Mouse (Mus musculus) heart, embryonic 16.5 days (tissue): ENCODE results near the gene Prkag1. TPM values are rescaled to one million over a fixed set of nuclear protein-coding genes. Genes with fewer than 3 reads are reported as not detected.

ENCODE experiments used
- ATAC-seq: fragments of 200-750 bp; cut with Nextera tagmentation; replicated peaks from 2 replicates; pipeline ENCODE4 v1.8.0; 2017; ENCODE audit warnings: moderate number of reproducible peaks; ENCODE audit not compliant: insufficient read depth, low FRiP score; ENCODE audit errors: extremely low read depth
- H3K27ac ChIP-seq: fragments of 300-500 bp; sonication (generic); 2 replicates; pipeline ENCODE4 v1.5.1; 2014; ENCODE audit warnings: mild to moderate bottlenecking, low read length, control low read depth, moderate library complexity
- H3K27me3 ChIP-seq: fragments of 300-500 bp; sonication (generic); 2 replicates; pipeline ENCODE4 v1.6.1; 2014; ENCODE audit warnings: low read length, mixed read lengths; ENCODE audit not compliant: control insufficient read depth, insufficient read depth
- H3K36me3 ChIP-seq: fragments of 300-500 bp; sonication (generic); 2 replicates; pipeline ENCODE4 v1.6.1; 2014; ENCODE audit not compliant: control insufficient read depth, insufficient read depth
- H3K4me1 ChIP-seq: fragments of 300-500 bp; sonication (generic); 2 replicates; pipeline ENCODE4 v1.6.1; 2014; ENCODE audit warnings: low read length, mixed read lengths; ENCODE audit not compliant: control insufficient read depth, insufficient read depth
- H3K4me2 ChIP-seq: fragments of 300-500 bp; sonication (generic); 2 replicates; pipeline ENCODE4 v1.6.1; 2014; ENCODE audit warnings: low read depth, mild to moderate bottlenecking, control low read depth, low read length
- H3K4me3 ChIP-seq: fragments of 300-500 bp; sonication (generic); 2 replicates; pipeline ENCODE4 v1.5.1; 2014; ENCODE audit warnings: mild to moderate bottlenecking, control low read depth, low read length
- H3K9ac ChIP-seq: fragments of 300-500 bp; sonication (generic); 2 replicates; pipeline ENCODE4 v1.6.1; 2014; ENCODE audit warnings: low read length, control low read depth
- H3K9me3 ChIP-seq: fragments of 300-500 bp; sonication (generic); replicated peaks from 2 replicates; pipeline ENCODE4 v1.6.1; 2016; ENCODE audit warnings: low read length; ENCODE audit not compliant: control insufficient read depth
- WGBS: fragments of 180-500 bp; shearing (Covaris S2); extraction: QIAGEN DNeasy Blood & Tissue Kit; methylation state at CpG from one replicate; pipeline ENCODE4 v1.1.7; 2014; 5-methylcytosine and 5-hydroxymethylcytosine counted together
- polyA plus RNA-seq: library from polyadenylated mRNA; unstranded; fragments of >200 nt; fragmentation: Nextera tagmentation; extraction: Ambion mirVana; gene quantifications from 2 replicates; pipeline ENCODE4 v1.2.1, GENCODE M21; 2015

The Prkag1 gene
- polyA plus RNA-seq, 1 experiment from 2014 or later = 111 TPM

DNA sequence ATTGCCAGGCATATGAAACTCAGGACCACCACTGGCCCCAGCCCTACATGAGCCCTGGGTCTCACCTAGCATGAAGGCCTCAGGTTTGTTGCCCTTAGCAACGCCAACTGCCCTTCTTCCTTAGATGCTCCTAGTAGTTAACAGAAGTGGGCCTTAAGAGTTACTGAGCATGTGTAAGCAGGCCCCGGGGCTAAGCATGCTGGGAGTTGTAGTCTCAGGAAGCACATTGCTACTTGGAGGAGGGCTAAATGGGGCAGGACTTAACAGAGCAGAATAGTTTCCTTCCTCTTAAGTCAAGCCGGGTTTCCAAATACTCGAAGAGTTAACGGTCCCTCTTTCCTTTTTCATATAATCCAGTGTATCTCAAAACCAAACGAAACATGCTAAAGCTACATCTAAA is 36.0 kb upstream of the Prkag1 start:
- Histone ChIP-seq H3K27me3 (no peaks in the 10 kb centered on the region), H3K9ac (0 out of 2 replicates have a peak overlapping the region, but pooled peaks have one; percentile 99), H3K4me3 (peak overlapping the region; percentile 89), H3K4me1 (peaks cover 31% of the 10 kb centered on the region), H3K27ac (peak overlapping the region; percentile 98; the same call in 1 of the 2 replicates), H3K36me3 (peaks cover 42% of the 10 kb centered on the region), H3K9me3 (no peaks in the 10 kb centered on the region), H3K4me2 (peak overlapping the region; percentile 99)
- WGBS = 47% methylated on average over 6 of the region's 6 CpGs
- no peak for ATAC-seq

DNA sequence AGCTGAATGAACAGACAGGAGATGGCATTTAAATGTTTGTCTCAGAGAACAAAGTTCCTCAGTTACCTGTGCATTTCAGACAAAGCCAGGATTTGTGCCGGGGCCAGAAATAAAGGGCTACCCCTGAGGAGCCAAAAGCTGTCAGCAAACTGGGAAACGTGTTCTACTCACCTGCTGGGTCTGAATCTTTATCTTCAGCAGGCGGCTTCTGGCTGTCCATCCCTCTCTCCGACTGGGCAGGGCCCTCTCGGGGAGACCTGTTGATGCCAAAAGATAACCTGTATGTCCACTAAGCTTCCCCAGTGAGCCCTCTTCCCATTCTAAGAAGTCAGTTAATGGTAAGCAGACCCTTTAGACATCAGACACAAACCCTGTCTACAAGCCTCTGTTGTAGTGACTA is 35.2 kb upstream of the Prkag1 start:
- Histone ChIP-seq H3K4me2 (no peak overlapping the region), H3K4me3 (no peak overlapping the region), H3K9ac (no peak overlapping the region), H3K36me3 (peaks cover 49% of the 10 kb centered on the region), H3K9me3 (no peaks in the 10 kb centered on the region), H3K27ac (no peak overlapping the region), H3K27me3 (no peaks in the 10 kb centered on the region), H3K4me1 (peaks cover 31% of the 10 kb centered on the region)
- ATAC-seq = no peak
- 74% methylated on average over 5 of the region's 5 CpGs for WGBS

GRCm38 (mm10) chr15:98865771-98866170 is 34.5 kb upstream of the Prkag1 start:
- H3K4me1 ChIP-seq = peaks cover 31% of the 10 kb centered on the region
- H3K36me3 ChIP-seq = peaks cover 56% of the 10 kb centered on the region
- no peaks in the 10 kb centered on the region for H3K27me3 ChIP-seq
- 95% methylated on average over 8 of the region's 8 CpGs for WGBS
- ATAC-seq = no peak
- no peak overlapping the region for H3K4me3 ChIP-seq
- H3K27ac ChIP-seq = no peak overlapping the region
- no peaks in the 10 kb centered on the region for H3K9me3 ChIP-seq
- H3K4me2 ChIP-seq = no peak overlapping the region
- H3K9ac ChIP-seq = no peak overlapping the region

- H3K4me1 ChIP-seq = peaks cover 31% of the 10 kb centered on the region
- H3K9ac ChIP-seq = no peak overlapping the region
- H3K9me3 ChIP-seq = no peaks in the 10 kb centered on the region
- H3K36me3 ChIP-seq = peaks cover 64% of the 10 kb centered on the region
- ATAC-seq = no peak
- H3K27me3 ChIP-seq = no peaks in the 10 kb centered on the region
- WGBS = 94% methylated on average over 6 of the region's 6 CpGs
- H3K27ac ChIP-seq = no peak overlapping the region
- H3K4me2 ChIP-seq = no peak overlapping the region
- no peak overlapping the region for H3K4me3 ChIP-seq
Measured at GRCm38 (mm10) chr15:98864951-98865350, 33.6 kb upstream of the Prkag1 start.

GRCm38 (mm10) chr15:98863451-98863958 is 32.2 kb upstream of the Prkag1 start:
- Histone ChIP-seq H3K9me3 (no peaks in the 10 kb centered on the region), H3K4me1 (peaks cover 17% of the 10 kb centered on the region)

GRCm38 (mm10) chr15:98861701-98862410 is 30.5 kb upstream of the Prkag1 start:
- Histone ChIP-seq H3K27me3 (no peaks in the 10 kb centered on the region), H3K4me2 (no peak overlapping the region), H3K9ac (no peak overlapping the region), H3K9me3 (no peaks in the 10 kb centered on the region), H3K27ac (no peak overlapping the region), H3K36me3 (peaks cover 94% of the 10 kb centered on the region), H3K4me3 (no peak overlapping the region), H3K4me1 (peaks cover 1% of the 10 kb centered on the region; the same call in 1 of the 2 replicates)
- WGBS = 82% methylated on average over 21 of the region's 21 CpGs
- ATAC-seq = no peak

More at GRCm38 (mm10) chr15:98863451-98863958, 32.2 kb upstream of the Prkag1 start:
- no peak overlapping the region for H3K4me2 ChIP-seq
- peaks cover 77% of the 10 kb centered on the region for H3K36me3 ChIP-seq
- H3K4me3 ChIP-seq = no peak overlapping the region
- ATAC-seq = no peak
- H3K27me3 ChIP-seq = no peaks in the 10 kb centered on the region
- H3K27ac ChIP-seq = no peak overlapping the region
- H3K9ac ChIP-seq = no peak overlapping the region
- 86% methylated on average over 12 of the region's 12 CpGs for WGBS

DNA sequence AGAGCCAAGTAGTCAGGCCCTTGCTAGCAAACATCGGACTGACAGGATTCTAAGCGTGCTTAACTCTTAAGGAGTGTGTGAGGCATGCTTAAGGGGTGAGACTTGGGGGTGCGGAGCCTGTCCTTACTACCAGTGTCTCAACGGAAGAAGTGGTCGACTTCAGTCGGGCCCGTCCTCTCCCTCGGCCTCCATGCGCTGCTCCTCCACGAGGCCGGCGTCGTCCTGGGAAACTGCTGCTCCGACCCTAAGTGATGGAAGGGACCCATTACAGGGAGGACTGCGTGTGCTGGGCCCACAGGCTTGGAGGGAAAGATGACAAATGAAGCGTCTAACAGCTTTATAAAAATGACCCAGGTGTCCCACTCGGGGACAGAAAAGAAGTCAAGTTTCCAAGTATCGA is 29.6 kb upstream of the Prkag1 start:
- Histone ChIP-seq H3K4me1 (no peaks in the 10 kb centered on the region), H3K4me3 (no peak overlapping the region), H3K4me2 (no peak overlapping the region), H3K9me3 (no peaks in the 10 kb centered on the region), H3K9ac (no peak overlapping the region), H3K27ac (no peak overlapping the region), H3K36me3 (peaks cover 96% of the 10 kb centered on the region), H3K27me3 (no peaks in the 10 kb centered on the region)
- no peak for ATAC-seq
- WGBS = 91% methylated on average over 18 of the region's 18 CpGs

- Histone ChIP-seq H3K9ac (no peak overlapping the region), H3K27me3 (no peaks in the 10 kb centered on the region), H3K27ac (no peak overlapping the region), H3K4me3 (no peak overlapping the region), H3K36me3 (peaks cover 95% of the 10 kb centered on the region), H3K9me3 (no peaks in the 10 kb centered on the region), H3K4me2 (no peak overlapping the region), H3K4me1 (no peaks in the 10 kb centered on the region)
- no peak for ATAC-seq
- WGBS = 85% methylated on average over 9 of the region's 9 CpGs
Measured at GRCm38 (mm10) chr15:98859319-98860043, 28.2 kb upstream of the Prkag1 start.

- no peak overlapping the region for H3K9ac ChIP-seq
- WGBS = 89% methylated on average over 16 of the region's 16 CpGs
- H3K4me2 ChIP-seq = no peak overlapping the region
- peaks cover 96% of the 10 kb centered on the region for H3K36me3 ChIP-seq
- H3K27ac ChIP-seq = no peak overlapping the region
- no peak overlapping the region for H3K4me3 ChIP-seq
- no peaks in the 10 kb centered on the region for H3K9me3 ChIP-seq
- no peaks in the 10 kb centered on the region for H3K27me3 ChIP-seq
- no peak for ATAC-seq
- H3K4me1 ChIP-seq = no peaks in the 10 kb centered on the region
Measured at GRCm38 (mm10) chr15:98854214-98854613, 22.9 kb upstream of the Prkag1 start.
